Mouse (Mus musculus): ENCODE data around the gene Gas8.
A peak's percentile ranks its signal among the peaks of the same experiment; 100 is the strongest.
"Not testable (repeated sequence)": the region's sequence is repeated elsewhere in the genome, so short reads cannot be mapped to it uniquely, and the experiment has no call there.

Gene Gas8

GRCm38 (mm10) chr8:123514781-123515539 is 3.7 kb upstream of the Gas8 start, which contains the start of gene Dbndd1:
Dbndd1 (minus strand) TSS chr8:123515463.
- DNase-seq (ENCODE audit: low read depth): no peak

- no peak for DNase-seq (ENCODE audit: low read depth)
These were observed 3.1 kb upstream of the Gas8 start for GRCm38 (mm10) chr8:123515540-123515897.

- peak; percentile 97 for DNase-seq (ENCODE audit: low read depth)
These were observed 2.0 kb upstream of the Gas8 start for GRCm38 (mm10) chr8:123516596-123516995.

- no peak for DNase-seq (ENCODE audit: low read depth)
These were observed 462 bp upstream of the Gas8 start for GRCm38 (mm10) chr8:123518172-123518571.

GRCm38 (mm10) chr8:123520048-123520447 is 1.4 kb downstream of the Gas8 start:
- not testable (repeated sequence) for DNase-seq (ENCODE audit: low read depth)

GRCm38 (mm10) chr8:123527720-123528489 is 9.3 kb downstream of the Gas8 start:
- DNase-seq (ENCODE audit: low read depth): no peak

GRCm38 (mm10) chr8:123536242-123536989 is 17.8 kb downstream of the Gas8 start:
- DNase-seq (ENCODE audit: low read depth): no peak

GRCm38 (mm10) chr8:123536990-123537380 is 18.4 kb downstream of the Gas8 start:
- DNase-seq (ENCODE audit: low read depth): no peak

GRCm38 (mm10) chr8:123537641-123538040 is 19.0 kb downstream of the Gas8 start:
- DNase-seq (ENCODE audit: low read depth): not testable (repeated sequence)

GRCm38 (mm10) chr8:123564221-123564620 is 45.6 kb downstream of the Gas8 start:
- DNase-seq (ENCODE audit: low read depth): not testable (repeated sequence)

GRCm38 (mm10) chr8:123575386-123575785 is 56.8 kb downstream of the Gas8 start:
- not testable (repeated sequence) for DNase-seq (ENCODE audit: low read depth)

Data from NIH3T3 (cell line).